Mouse (Mus musculus) urinary bladder, postnatal 4 days (tissue): ENCODE data around the gene Mbl2.
"Not testable (repeated sequence)": the region's sequence is repeated elsewhere in the genome, so short reads cannot be mapped to it uniquely, and the experiment has no call there.

ENCODE experiments used
- DNase-seq, 2 experiments: peaks; one replicate each; pipeline ENCODE4 v3.0.0; 2021 to 2022; ENCODE audit warnings: low spot score in 2 of 2

Gene Mbl2

DNA sequence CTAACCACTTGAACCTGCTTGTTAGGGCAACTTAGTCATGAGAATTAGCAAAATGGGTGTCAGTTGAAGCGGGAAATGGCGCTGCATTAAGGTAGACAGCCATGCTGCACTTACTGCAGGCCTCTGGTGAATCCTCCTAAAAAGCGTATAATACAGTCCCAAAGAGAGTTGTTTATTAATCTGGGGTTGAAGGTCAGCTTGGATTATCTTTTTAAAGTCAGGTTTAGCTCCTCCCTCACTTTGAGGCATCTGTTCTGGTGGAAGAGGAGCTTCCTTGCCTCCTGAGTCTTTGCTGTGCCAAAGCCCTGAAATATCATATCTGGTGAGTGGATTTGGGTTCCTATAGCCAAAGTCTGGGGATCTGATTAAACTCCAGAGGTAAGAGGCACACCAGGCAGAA lies at the start of gene Mbl2:
Gene Mbl2 (plus strand): TSS at position 252 of the 400 bp plus-strand sequence.
- no peak for DNase-seq

DNA sequence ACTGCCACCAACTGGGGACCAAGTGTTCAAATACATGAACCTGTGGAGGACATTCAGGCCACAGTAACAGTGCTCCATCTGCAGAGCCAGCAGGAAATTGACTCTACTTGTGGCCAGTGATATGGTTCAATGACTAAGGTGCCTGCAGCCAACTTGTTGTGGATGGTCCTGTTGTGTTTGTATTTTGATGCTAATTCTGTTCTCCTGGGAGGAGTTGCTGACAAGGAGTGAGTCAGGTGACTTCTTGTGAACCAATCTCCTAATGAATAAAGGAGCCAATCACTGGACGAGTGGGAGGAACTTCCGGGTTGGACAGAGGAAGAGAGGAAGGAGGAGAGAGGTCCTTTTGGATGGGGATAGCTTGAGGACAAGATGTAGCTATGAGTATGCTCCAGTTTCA lies 47.2 kb upstream of the Mbl2 start:
- DNase-seq = no peak

GRCm38 (mm10) chr19:30187232-30187631 lies 45.5 kb upstream of the Mbl2 start:
- DNase-seq = no peak

DNA sequence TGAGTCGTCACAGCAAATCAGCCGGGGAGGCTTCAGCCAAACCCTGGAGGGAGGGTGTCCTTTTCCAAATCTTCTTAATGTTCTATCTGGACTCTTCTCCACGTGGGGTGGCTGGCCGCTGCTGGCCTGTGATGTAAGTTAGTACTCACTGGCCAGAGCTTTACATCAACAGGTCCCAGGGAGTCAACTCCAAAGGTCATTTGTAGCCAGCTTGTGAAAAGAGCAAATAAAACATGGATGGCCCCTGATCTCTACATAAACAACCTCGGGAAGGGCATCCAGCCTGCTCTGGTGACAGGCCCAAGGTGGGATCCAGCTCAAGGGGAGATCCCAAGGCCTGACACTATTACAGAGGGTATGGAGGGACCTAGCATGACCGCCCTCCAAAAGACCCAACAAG lies 37.7 kb upstream of the Mbl2 start:
- DNase-seq = no peak

DNA sequence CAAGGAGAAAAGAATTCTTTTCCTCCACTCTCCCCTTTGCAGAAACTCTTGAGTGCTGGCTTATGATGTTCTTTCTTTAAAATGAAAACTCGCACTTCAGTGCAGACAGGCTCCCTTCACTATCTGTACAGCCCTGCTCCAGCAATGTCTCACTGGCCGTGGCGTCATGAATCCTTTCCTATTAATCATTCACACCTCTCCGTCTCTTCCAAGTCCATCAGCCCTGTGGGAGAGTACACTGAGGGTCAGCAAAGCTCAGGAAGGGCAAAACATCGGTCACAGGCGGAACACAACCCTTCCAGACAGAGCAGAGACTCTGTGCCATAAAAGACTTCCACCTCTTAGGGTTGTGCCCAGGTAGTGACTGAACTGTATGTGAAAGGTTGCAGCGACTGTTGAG lies 30.6 kb upstream of the Mbl2 start:
- no peak for DNase-seq

DNA sequence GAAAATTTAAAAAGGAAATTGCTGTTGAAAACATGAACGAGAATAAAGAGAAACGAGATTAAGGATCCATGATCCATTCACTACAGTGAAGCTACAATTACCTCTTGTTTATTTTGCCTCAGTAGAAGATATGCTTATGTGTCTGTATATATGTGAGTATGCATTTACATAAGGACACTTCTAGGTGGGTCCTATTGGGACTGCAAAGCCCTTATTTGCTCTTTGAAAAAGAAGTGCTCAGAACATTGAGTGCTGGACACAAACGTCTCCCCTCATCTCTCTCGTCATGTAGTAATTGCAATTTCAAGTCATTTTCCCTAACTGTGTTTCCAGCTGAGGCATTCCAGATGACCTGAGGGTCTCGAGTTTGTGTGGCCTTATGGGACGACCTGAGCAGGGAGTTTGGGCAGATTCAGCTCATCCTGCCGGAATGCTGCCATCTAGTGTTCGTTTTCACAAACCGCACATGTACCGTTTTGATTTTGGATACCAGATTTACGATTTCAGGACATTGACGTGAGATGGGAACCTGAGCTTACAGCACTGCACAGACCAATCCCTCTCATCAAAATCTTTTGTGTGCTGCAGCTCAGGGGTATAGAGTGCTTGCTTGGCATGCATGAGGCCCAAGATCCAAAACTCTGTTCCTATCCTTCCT lies 27.5 kb upstream of the Mbl2 start:
- no peak for DNase-seq

DNA sequence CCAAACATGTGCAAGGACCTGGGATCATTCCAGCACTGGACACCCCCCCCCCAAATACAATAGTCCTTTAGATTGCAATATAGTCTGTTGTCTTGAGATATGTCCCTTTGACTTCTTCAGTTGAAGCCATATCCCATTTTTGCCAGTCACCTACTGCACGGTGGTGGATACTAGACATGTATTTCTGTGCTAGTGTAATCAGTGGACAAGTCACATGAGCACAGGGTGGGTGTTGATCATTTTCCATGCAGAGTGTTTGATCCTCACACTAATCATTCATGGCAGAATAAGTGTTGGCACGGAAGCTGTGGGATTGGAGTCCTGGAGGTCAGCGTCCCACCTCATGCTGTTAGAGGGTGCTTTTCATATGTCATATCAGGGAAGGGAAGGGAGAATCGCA lies 26.9 kb upstream of the Mbl2 start:
- DNase-seq = no peak

- no peak for DNase-seq
Measured at GRCm38 (mm10) chr19:30206981-30207380, 25.8 kb upstream of the Mbl2 start.

DNA sequence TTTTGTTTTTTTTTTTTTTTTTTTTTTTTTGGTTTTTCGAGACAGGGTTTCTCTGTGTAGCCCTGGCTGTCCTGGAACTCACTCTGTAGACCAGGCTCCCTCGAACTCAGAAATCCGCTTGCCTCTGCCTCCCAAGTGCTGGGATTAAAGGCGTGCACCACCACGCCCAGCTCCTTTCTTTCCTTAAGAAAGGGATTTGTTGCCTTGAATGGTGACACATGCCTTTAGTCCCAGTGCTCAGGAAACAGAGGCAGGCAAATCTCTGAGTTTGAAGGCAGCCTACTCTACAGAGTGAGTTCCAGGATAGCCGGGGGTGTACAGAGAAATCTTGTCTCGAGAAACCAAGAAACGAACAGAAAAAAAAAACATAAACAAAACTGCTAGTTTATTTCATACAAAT lies 23.7 kb upstream of the Mbl2 start:
- not testable (repeated sequence) for DNase-seq

DNA sequence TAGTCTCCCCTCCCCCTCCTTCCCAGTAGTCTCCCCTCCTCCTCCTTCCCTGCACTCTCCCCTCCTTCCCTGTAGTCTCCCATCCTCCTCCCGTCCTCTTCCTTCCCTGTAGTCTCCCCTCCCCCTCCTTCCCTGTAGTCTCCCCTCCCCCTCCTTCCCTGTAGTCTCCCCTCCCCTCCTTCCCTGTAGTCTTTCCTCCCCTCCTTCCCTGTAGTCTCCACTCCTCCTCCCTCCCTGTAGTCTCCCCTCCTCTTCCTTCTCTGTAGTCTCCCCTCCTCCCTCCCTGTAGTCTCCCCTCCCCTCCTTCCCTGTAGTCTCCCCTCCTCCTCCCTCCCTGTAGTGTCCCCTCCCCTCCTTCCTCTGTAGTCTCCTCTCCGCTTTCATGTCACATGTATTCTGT lies 18.7 kb upstream of the Mbl2 start:
- DNase-seq = no peak

DNA sequence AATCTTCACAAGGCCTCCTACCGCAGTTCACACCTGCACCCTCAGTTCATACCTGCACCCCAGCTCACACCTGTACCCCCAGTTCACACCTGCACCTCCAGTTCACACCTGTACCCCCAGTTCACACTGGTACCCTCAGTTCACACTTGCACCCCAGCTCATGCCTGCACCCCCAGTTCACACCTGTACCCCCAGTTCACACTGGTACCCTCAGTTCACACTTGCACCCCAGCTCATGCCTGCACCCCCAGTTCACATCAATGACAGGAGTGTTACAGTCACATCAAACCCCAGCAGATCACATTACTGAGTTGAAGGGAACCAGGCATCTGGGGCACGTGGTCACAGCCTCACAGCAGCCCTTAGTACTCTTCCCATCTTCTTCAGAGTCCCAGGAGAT lies 17.0 kb upstream of the Mbl2 start:
- DNase-seq = not testable (repeated sequence)

GRCm38 (mm10) chr19:30216186-30216585 lies 16.6 kb upstream of the Mbl2 start:
- DNase-seq = no peak

- peak in 1 of 2 experiments; percentile 68 for DNase-seq
Measured at GRCm38 (mm10) chr19:30217335-30217734, 15.4 kb upstream of the Mbl2 start.

DNA sequence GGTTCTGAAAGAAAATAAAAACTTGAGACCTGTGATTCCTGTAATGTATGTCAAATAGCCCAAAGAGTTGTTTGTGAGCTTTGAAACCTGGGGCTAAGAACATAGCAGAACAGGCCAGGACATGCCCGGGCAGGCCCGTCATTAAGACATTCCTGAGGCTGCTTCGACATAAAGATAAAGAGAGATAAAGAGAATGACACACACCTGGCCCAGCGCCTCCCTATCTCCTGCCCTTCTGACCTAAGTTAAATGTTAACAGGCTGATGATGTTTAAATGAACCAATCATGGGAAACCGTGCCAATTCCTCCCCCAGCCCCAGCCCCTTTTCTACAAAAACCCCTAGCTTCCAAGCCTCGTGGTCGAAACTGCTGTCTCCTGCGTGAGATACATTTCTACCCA lies 10.1 kb upstream of the Mbl2 start:
- not testable (repeated sequence) for DNase-seq

GRCm38 (mm10) chr19:30229477-30229876 lies 3.3 kb upstream of the Mbl2 start:
- no peak for DNase-seq

GRCm38 (mm10) chr19:30234416-30234815 lies 1.7 kb downstream of the Mbl2 start:
- no peak for DNase-seq

DNA sequence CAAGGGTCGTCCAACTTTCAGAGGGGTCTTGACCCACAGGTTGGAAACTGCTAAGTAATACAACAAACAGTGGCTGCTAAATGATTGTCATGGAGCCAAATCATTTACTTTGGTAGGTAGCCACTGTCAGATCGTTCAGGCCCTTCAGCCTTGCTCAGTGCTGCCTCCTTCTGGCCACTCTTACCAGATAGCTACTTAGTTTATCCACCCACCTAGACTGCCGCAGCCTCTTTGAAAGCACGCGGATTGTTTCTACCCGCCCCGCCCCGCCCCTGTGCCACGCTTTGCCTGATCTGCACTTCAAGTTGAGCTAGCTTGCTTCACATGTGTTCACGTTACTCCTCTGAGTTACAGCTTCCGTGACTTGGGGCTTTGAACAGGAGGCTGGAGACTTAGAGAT lies 14.6 kb downstream of the Mbl2 start:
- DNase-seq = no peak

DNA sequence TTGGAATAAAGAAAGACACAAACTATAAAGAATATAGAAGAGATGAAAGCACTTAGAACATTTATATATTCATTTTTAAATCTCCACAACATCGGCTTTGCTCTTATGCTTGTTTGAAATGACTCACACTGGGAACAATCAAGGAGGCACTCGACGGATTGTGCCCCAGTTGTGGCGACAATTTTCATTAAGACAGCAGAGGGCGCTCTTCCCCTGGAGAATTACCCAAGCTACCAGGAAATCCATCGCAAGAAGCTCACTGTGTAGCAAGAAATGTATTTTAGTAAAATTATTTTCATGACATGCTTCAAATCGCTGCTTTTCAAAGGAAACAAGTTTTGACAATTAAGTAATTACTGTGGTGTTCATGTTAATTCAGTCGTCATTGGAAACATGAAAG lies 16.1 kb downstream of the Mbl2 start:
- no peak for DNase-seq

GRCm38 (mm10) chr19:30252253-30252652 lies 19.5 kb downstream of the Mbl2 start:
- DNase-seq = no peak

- no peak for DNase-seq
Measured at GRCm38 (mm10) chr19:30256339-30256738, 23.6 kb downstream of the Mbl2 start.

- no peak for DNase-seq
Measured at GRCm38 (mm10) chr19:30281125-30281524, 48.4 kb downstream of the Mbl2 start.

DNA sequence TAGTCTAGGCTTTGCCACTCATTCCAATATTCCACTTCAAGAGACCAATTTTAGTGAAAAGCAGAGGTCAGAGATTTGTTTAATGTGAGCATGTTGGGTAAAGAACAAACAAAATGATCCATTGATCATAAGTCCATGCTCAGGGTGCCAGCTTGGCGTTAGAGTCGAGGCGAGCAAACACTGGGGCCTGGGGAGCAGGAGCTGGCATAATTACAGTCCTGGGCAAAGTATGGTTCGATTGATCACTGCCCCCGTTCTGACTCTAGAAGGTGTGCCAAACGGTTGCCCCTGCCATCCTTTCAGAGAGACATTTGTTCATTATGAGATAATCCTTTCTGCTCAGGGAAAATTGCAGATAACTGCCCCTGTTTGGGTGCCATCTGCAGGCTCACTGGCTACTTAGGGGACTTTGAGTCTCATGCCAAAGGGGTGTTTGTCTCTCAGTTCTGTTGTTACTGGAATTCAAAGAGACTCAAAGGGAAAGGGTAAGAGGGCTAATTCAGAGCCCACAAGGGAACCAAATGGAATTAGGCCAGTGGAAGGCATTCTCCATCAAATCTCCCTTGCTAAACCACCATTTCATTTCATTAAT lies 55.3 kb downstream of the Mbl2 start:
- DNase-seq = no peak
